Mouse (Mus musculus) embryonic facial prominence, embryonic 13.5 days (tissue): ENCODE measurements at regions not wholly inside any gene's neighbourhood (a gene's known extent, or its start where the extent isn't known, plus 50 kb on each side); places are given as distances from the start of the nearest gene placed in this dataset.

Experiments used
- ATAC-seq: fragments of 200-750 bp; cut with Nextera tagmentation; 2 replicates; pipeline ENCODE4 v1.8.0; 2017; ENCODE audit warnings: low read depth; ENCODE audit not compliant: insufficient number of reproducible peaks, insufficient read depth, low FRiP score, low TSS enrichment
- H3K27ac ChIP-seq: fragments of 300-500 bp; sonication (generic); 2 replicates; pipeline ENCODE4 v1.5.1; 2015; ENCODE audit warnings: moderate library complexity, mild to moderate bottlenecking, inconsistent platforms
- H3K27me3 ChIP-seq: fragments of 300-500 bp; sonication (generic); 2 replicates; pipeline ENCODE4 v1.6.1; 2015; ENCODE audit warnings: mild to moderate bottlenecking, inconsistent platforms
- H3K36me3 ChIP-seq: fragments of 300-500 bp; sonication (generic); 2 replicates; pipeline ENCODE4 v1.6.1; 2015; ENCODE audit warnings: mild to moderate bottlenecking, inconsistent platforms
- H3K4me1 ChIP-seq: fragments of 300-500 bp; sonication (generic); 2 replicates; pipeline ENCODE4 v1.6.1; 2015; ENCODE audit warnings: inconsistent platforms
- H3K4me2 ChIP-seq: fragments of 300-500 bp; sonication (generic); 2 replicates; pipeline ENCODE4 v1.6.1; 2015; ENCODE audit warnings: moderate library complexity, mild to moderate bottlenecking, inconsistent platforms
- H3K4me3 ChIP-seq: fragments of 300-500 bp; sonication (generic); 2 replicates; pipeline ENCODE4 v1.5.1; 2015; ENCODE audit warnings: mild to moderate bottlenecking, inconsistent platforms
- H3K9ac ChIP-seq: fragments of 300-500 bp; sonication (generic); 2 replicates; pipeline ENCODE4 v1.6.1; 2015; ENCODE audit warnings: mild to moderate bottlenecking, inconsistent platforms
- H3K9me3 ChIP-seq: fragments of 300-500 bp; sonication (generic); 2 replicates; pipeline ENCODE4 v1.6.1; 2016; ENCODE audit warnings: inconsistent platforms
- WGBS: fragments of 180-500 bp; shearing (Covaris S2); methylation state at CpG from one replicate; pipeline ENCODE4 v1.1.7; 2015; ENCODE audit warnings: mixed read lengths; 5-methylcytosine and 5-hydroxymethylcytosine counted together

- WGBS = 58% methylated on average over 7 of the region's 7 CpGs
These were observed 85.1 kb downstream of the Pdgfa start for GRCm38 (mm10) chr5:138911769-138912710.

GRCm38 (mm10) chr5:138912711-138913105, 84.5 kb downstream of the Pdgfa start:
- no peaks in the 10 kb centered on the region for H3K27me3 ChIP-seq
- WGBS = 65% methylated on average over 7 of the region's 7 CpGs
- ATAC-seq = no peak
- H3K4me1 ChIP-seq = peaks cover 15% of the 10 kb centered on the region
- no peaks in the 10 kb centered on the region for H3K36me3 ChIP-seq
- no peak overlapping the region for H3K4me3 ChIP-seq
- no peak overlapping the region for H3K9ac ChIP-seq
- H3K4me2 ChIP-seq = no peak overlapping the region
- H3K27ac ChIP-seq = no peak overlapping the region
- H3K9me3 ChIP-seq = no peaks in the 10 kb centered on the region

More at GRCm38 (mm10) chr5:138911769-138912710, 85.1 kb downstream of the Pdgfa start:
- H3K27ac ChIP-seq = no peak overlapping the region
- H3K36me3 ChIP-seq = no peaks in the 10 kb centered on the region
- no peak for ATAC-seq
- no peak overlapping the region for H3K9ac ChIP-seq
- H3K27me3 ChIP-seq = no peaks in the 10 kb centered on the region
- H3K9me3 ChIP-seq = no peaks in the 10 kb centered on the region
- no peak overlapping the region for H3K4me3 ChIP-seq
- peaks cover 15% of the 10 kb centered on the region for H3K4me1 ChIP-seq
- no peak overlapping the region for H3K4me2 ChIP-seq

GRCm38 (mm10) chr5:138915068-138915467, 82.1 kb downstream of the Pdgfa start:
- Histone ChIP-seq H3K9ac (no peak overlapping the region), H3K9me3 (no peaks in the 10 kb centered on the region), H3K4me3 (no peak overlapping the region), H3K27me3 (no peaks in the 10 kb centered on the region), H3K4me1 (peaks cover 15% of the 10 kb centered on the region), H3K4me2 (no peak overlapping the region), H3K27ac (no peak overlapping the region), H3K36me3 (no peaks in the 10 kb centered on the region)
- ATAC-seq = no peak
- WGBS = 14% methylated on average over 5 of the region's 5 CpGs

- no peak for ATAC-seq
- H3K4me2 ChIP-seq = no peak overlapping the region
- 67% methylated on average over 4 of the region's 4 CpGs for WGBS
These were observed 81.7 kb downstream of the Pdgfa start for GRCm38 (mm10) chr5:138915496-138915895.

GRCm38 (mm10) chr5:138920156-138920845, 76.9 kb downstream of the Pdgfa start:
- Histone ChIP-seq H3K4me3 (no peak overlapping the region), H3K4me1 (no peaks in the 10 kb centered on the region), H3K27me3 (no peaks in the 10 kb centered on the region), H3K4me2 (no peak overlapping the region), H3K9me3 (no peaks in the 10 kb centered on the region), H3K9ac (no peak overlapping the region), H3K36me3 (no peaks in the 10 kb centered on the region), H3K27ac (no peak overlapping the region)
- no peak for ATAC-seq
- WGBS = 72% methylated on average over 7 of the region's 7 CpGs

More at GRCm38 (mm10) chr5:138915496-138915895, 81.7 kb downstream of the Pdgfa start:
- Histone ChIP-seq H3K9ac (no peak overlapping the region), H3K9me3 (no peaks in the 10 kb centered on the region), H3K27ac (peak overlapping the region; percentile 28; the same call in 1 of the 2 replicates), H3K36me3 (no peaks in the 10 kb centered on the region), H3K4me1 (peaks cover 15% of the 10 kb centered on the region), H3K27me3 (no peaks in the 10 kb centered on the region), H3K4me3 (no peak overlapping the region)

GRCm38 (mm10) chr5:138922116-138922515, 75.1 kb downstream of the Pdgfa start:
- ATAC-seq = no peak
- WGBS = 57% methylated on average over 3 of the region's 3 CpGs

More at GRCm38 (mm10) chr5:138922116-138922515, 75.1 kb downstream of the Pdgfa start:
- no peak overlapping the region for H3K4me2 ChIP-seq
- H3K27me3 ChIP-seq = no peaks in the 10 kb centered on the region
- H3K9ac ChIP-seq = no peak overlapping the region
- H3K36me3 ChIP-seq = no peaks in the 10 kb centered on the region
- H3K27ac ChIP-seq = no peak overlapping the region
- no peaks in the 10 kb centered on the region for H3K9me3 ChIP-seq
- H3K4me1 ChIP-seq = no peaks in the 10 kb centered on the region
- no peak overlapping the region for H3K4me3 ChIP-seq
